Mouse (Mus musculus) left cerebral cortex, adult 18-20 months (tissue): Measurements from ENCODE around the gene Mrps15. TPM values are rescaled to one million over a fixed set of nuclear protein-coding genes. Genes with fewer than 3 reads are reported as not detected.

ENCODE experiments used
- total RNA-seq, 2 experiments: library from RNA; stranded (reverse); gene quantifications; 2 replicates each; pipeline ENCODE4 v1.2.3; 2021

The Mrps15 gene
- total RNA-seq, 2 experiments from 2014 or later, result 43.7 to 52.4 TPM

Other genes with a start within 250 kb of the Mrps15 start
- 1 to 10 TPM; 4.2 to 5.3 TPM for gene Csf3r, start 22.4 kb upstream of the Mrps15 start, total RNA-seq
- 10 to 100 TPM; 54.5 TPM for gene Oscp1, start 11.6 kb downstream of the Mrps15 start, total RNA-seq
- gene Lsm10, start 49.7 kb downstream of the Mrps15 start, total RNA-seq, result 10 to 100 TPM; 12.2 to 17.6 TPM
- gene Stk40, start 57.0 kb downstream of the Mrps15 start, total RNA-seq, result 10 to 100 TPM; 43.5 to 48.3 TPM
- gene Eva1b, start 100.8 kb downstream of the Mrps15 start, total RNA-seq, result 1 to 10 TPM; 2.4 to 2.9 TPM
- under 1 TPM; 0.59 to 0.77 TPM for gene Sh3d21, start 116.6 kb downstream of the Mrps15 start, total RNA-seq
- 100 to 1,000 TPM; 132 to 156 TPM for gene Thrap3, start 155.8 kb downstream of the Mrps15 start, total RNA-seq
- 100 to 1,000 TPM; 251 to 254 TPM for gene Map7d1, start 209.4 kb downstream of the Mrps15 start, total RNA-seq
- 10 to 100 TPM; 84.5 to 87.3 TPM for gene Trappc3, start 215.4 kb downstream of the Mrps15 start, total RNA-seq
- 1 to 10 TPM; 1.7 to 2.8 TPM for gene Col8a2, start 239.9 kb downstream of the Mrps15 start, total RNA-seq